Mouse (Mus musculus): ENCODE measurements at regions not wholly inside any gene's neighbourhood (a gene's known extent, or its start where the extent isn't known, plus 50 kb on each side); places are given as distances from the start of the nearest gene placed in this dataset.

DNA sequence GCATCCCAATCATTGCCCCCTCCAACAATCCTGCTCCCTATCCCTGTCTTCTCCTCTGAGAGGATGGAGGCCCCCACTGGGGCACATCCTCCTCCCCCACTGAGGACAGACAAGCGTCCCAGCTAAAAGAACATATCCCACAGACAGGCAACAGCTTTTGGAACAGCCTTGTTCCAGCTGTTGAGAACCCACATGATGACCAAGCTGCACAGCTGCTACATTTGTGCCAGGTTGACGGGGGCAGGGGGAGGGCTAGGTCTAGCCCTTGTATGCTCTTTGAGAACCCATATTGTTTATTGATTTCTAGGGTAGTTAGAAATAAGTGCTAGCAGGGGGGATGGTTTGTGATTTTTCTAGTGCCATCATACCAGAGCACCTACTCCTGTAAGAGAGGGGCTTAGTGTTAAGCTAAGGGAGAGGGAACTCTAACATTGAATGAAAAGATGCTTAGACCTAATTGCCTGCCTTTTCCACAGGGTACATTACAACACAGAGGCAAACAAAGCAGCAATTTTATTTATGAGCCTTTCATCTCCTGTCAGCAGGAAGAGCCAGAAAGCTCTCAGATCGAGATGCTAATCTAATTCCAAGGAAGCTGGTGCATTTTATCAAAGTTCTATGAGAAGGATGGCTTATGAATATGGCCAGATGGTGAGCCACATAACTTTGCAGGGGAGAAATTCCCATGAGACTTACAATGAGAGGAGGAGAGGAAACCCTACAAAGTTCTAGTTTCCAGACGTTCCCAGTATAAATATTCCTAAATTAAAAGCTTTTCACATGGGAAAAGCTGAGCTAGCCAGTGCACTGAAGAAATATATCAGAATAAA is 137.6 kb upstream of the Zpld1 start:
- no peak for DNase-seq

DNA sequence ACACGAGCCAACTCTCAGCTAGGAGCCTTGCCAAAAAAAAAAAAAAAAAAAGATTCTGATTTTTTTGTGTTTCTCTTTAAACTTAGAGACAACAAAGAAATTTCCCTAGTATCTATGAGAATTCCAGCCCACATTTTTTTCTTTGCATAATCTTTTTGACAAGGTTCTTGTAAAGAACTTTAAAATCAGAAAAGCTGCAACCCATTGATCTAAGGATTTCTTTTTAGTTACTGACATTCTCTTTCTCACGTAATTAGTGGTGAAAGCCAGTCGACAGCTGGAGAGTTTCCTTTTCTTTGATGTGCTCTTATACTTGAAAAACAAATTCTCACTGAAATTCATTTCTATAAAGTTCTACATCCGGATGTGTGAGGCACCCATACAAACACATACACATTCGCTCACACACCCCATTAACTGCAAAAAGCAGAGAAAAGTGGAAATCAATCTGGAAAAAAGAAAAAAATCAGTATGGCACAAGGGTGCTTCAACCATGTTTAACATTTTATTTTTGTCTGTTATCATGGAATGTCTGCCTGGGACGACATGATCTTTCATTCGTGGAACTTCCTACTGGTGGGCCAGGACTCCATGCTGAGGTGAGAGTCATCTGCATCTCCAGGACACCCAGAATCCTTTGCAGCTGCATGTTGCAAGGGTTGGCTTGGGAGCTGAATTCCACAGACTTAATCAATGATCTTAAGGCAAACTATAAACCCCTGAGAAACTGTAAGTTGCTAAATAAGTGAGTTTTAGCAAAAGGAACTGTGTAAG is 124.0 kb upstream of the Zpld1 start:
- DNase-seq = peak; percentile 8

- DNase-seq = no peak
Measured at GRCm38 (mm10) chr16:55420876-55421568, 123.2 kb upstream of the Zpld1 start.

- DNase-seq = no peak
Measured at GRCm38 (mm10) chr16:55418871-55419270, 121.1 kb upstream of the Zpld1 start.

DNA sequence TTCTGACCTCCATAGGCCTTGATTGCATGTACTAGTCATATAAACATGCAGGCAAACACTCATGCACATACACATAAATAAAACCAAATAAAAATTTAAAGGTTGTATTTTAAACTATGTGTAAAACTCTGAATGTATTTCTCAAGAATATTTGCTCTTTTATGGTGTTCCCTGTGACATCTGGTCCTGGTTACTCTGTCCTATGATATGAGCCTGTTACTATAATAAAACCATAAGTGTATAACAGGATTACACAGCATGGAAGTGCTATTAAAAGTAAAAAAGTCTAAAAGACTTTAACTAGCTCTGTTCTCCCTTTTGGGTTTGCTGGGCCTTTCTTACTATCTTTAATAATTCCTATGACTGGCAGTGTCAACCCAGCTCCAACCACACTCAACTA is 103.0 kb upstream of the Zpld1 start:
- no peak for DNase-seq

DNA sequence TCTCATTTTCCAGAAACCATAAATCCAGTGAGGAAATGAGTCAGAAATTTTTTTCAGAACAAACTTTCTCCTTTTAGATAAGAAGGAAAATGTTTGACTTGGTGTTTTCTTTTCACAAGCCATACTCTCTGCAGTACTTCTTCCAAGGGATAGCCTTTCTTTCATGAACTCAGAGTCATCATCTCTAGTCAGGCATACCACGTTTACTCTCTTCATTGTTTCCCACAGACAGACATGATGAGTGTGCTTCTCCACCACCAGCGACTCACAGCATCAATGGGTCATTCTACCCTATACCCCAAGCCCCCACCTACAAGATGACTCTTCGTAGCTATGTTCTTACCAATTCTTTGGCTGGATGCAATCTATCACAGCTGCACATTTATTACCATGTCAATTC is 97.1 kb upstream of the Zpld1 start:
- DNase-seq = no peak

DNA sequence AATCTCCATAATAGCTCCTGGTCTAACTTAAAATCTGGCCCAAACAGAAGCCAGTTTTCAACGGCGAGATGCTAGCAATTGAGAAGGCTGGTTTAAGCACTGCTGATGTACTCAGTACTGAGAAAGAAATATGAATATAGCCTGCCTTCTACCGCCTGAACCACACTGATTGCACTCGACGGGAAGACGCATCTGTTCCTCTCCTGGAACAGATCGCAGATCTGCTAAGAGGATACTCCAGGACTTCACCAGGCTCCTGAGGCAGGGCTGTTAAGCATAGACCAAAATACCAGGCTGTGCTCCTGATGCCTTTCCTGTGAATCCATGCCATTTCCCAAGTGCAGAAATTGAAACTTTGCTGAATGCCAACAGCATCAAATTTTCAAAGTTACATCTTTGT is 92.6 kb upstream of the Zpld1 start:
- no peak for DNase-seq

GRCm38 (mm10) chr16:55379996-55380395 is 82.2 kb upstream of the Zpld1 start:
- no peak for DNase-seq

GRCm38 (mm10) chr16:55379189-55379588 is 81.4 kb upstream of the Zpld1 start:
- no peak for DNase-seq

- DNase-seq = peak; percentile 49
Measured at GRCm38 (mm10) chr16:55378701-55379100, 80.9 kb upstream of the Zpld1 start.

GRCm38 (mm10) chr16:55375922-55376321 is 78.1 kb upstream of the Zpld1 start:
- no peak for DNase-seq

DNA sequence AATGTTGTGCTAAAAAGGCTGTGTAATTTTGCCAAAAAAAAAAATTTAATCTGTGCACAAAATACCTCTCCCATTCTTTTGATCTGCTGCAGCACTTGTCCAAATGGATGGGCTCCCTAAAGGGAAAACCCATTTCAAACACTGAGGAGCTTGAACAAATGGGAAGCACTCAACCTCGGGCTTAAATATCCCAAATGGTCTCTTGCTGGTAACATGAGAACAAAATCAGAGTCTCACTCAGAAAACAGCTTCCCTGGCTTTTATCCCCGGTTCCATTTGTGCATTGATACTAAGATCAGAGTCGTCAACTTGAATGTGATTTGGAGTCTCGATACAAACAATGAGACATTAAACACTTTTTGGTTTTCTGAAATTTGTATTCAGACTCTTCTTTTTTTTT is 59.9 kb upstream of the Zpld1 start:
- DNase-seq = no peak

DNA sequence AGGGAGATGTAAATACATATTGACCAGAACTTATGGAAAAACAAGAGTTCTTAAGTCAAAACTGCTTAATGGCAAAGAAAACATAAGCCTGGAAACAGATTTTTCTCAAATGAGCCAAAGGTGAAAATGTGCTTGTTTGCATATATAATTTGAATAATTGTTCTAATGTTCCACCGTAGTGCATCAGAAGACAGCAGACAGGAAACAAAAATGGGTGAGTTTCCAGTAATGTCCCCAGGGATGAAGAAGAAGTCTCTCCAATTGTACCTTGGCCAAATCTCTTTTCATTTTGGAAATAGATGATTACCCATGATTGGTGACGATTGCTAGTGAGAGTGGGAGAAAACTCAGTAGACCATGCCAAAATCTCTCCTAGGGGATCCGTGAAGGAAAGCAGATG is 58.3 kb upstream of the Zpld1 start:
- DNase-seq = no peak

Measured in lung, postnatal 36 days (tissue).